Mouse (Mus musculus) left cerebral cortex, postnatal 36 days (tissue): ENCODE data around the gene Topors. TPM values are rescaled to one million over a fixed set of nuclear protein-coding genes. Genes with fewer than 3 reads are reported as not detected.

Experiments
- DNase-seq, 2 experiments: peaks; one replicate each; pipeline ENCODE4 v3.0.0; 2021 to 2022; ENCODE audit warnings: low spot score in 2 of 2, mixed read lengths in 1 of 2
- intact Hi-C: fragments of 180-260 bp; cut with DNase I; formaldehyde crosslinking; loops from one replicate; pipeline ENCODE4 v1.15.1; 2025
- total RNA-seq, 2 experiments: library from RNA; stranded (reverse); gene quantifications; 2 replicates each; pipeline ENCODE4 v1.2.3; 2021

Topors gene
- total RNA-seq, 2 experiments from 2014 or later: 18.0 to 19.5 TPM

DNA sequence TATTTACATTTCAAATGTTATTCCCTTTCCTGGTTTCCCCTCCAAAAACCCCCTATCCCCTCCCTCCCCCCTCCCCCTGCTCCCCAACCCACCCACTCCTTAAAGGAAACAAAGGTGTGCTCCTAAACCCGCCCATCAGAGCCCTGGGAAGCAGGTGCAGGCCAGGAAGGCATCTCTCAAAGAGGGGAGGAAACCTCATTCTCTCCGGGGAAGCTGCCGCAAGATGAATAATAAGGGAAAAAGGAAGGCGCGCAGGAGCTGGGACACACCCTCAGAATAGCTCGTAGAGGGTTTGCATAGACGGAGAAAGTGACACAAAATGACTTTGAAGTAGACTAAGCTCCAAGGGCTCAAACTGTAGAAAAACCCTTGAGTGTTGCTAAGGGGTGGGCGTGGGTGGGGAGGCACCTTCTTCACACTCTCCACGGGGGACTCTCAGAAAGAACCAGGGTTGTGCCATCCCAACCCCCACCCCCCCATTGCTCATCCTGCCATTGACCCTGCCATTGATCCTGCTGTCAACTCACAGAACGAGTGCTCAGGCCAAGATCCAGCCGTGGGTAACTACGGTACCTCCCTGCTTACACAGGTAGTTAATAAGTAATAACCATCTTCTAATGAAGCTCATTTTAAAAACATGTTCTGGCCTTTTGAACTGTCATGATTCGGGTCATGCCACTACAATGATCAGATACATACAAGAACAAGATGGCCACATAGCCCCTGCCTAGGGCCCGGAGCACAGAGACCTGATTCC lies 48.5 kb downstream of the Topors start:
- no peak for DNase-seq
- intact Hi-C loops: no loop called here

DNA sequence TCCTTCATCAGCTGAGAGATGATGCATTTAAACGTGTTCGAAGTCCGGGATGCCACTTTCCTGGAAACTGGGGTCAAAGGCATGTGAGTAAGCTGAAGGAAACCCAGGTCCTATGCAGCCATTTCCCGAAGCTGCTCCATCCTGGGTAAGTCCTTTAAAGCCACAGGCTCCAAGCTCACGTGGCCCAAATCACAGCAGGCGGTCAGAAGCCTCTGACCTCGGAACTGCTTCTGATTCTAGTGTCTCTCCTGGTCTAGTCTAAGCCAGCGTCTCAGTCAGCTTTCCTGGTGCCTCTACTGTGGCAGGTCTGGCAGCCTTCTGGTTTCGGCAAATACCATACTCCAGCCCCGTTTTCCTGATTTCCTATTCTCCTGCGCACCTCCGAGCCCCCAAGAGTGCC lies 49.2 kb downstream of the Topors start:
- intact Hi-C loops: no loop called here

DNA sequence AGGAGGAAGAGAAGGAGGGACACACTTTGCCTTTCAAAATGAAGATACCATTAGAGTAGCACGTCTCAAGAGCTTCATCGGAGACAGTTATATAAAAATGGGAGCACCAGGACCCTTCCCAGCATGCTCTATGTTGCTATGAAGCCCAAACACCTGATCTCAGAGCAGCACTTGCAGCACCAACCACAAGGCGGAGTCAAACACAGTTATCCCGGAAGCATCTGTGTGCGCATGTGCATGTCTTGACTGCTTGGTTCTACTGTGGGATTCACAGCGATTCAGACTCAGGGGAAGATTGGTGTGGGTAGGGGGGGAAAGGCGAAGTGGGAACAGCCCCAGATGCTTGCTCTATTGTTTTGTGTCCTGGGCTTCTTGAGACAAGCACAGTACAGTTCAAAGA lies 51.3 kb downstream of the Topors start:
- no peak for DNase-seq
- intact Hi-C loops: no loop called here

More for the DNA sequence above, 49.2 kb downstream of the Topors start:
- no peak for DNase-seq

- intact Hi-C loops: no loop called here
- no peak for DNase-seq
These were observed 51.7 kb downstream of the Topors start for GRCm38 (mm10) chr4:40217910-40218309.

- DNase-seq: no peak
- intact Hi-C loops: no loop called here
These were observed 57.5 kb downstream of the Topors start for GRCm38 (mm10) chr4:40212177-40212576.

Other genes starting within 250 kb of the Topors start
- gene Aco1, start 126.8 kb downstream of the Topors start, total RNA-seq: 10 to 100 TPM; 29.9 to 30.4 TPM
- 1 to 10 TPM; 2.6 to 4.3 TPM for gene Ddx58, start 30.0 kb downstream of the Topors start, total RNA-seq
- gene Smim27, start 271 bp downstream of the Topors start, total RNA-seq: 10 to 100 TPM in 1 of 2 experiments, 1 to 10 TPM in 1; 9.8 to 15.1 TPM
- 100 to 1,000 TPM; 170 to 180 TPM for gene Ndufb6, start 9.6 kb upstream of the Topors start, total RNA-seq
- gene Tmem215, start 202.3 kb upstream of the Topors start, total RNA-seq: 10 to 100 TPM; 20.5 to 22.0 TPM